Mouse (Mus musculus): ENCODE results near the gene Larp6. TPM values are rescaled to one million over a fixed set of nuclear protein-coding genes. Genes with fewer than 3 reads are reported as not detected.

Gene Larp6
- polyA plus RNA-seq (2016; fragmentation: Nextera tagmentation; extraction: Ambion mirVana): 0.33 and 1.0 TPM in 2 replicates

GRCm38 (mm10) chr9:60712771-60713541 lies at the start of gene Larp6:
Gene Larp6, plus strand, starts transcription at chr9:60712989.
- H3K36me3 ChIP-seq: no peaks in the 10 kb centered on the region
- H3K27me3 ChIP-seq (ENCODE audit: low read depth, poor library complexity, severe bottlenecking): peaks cover 35% of the 10 kb centered on the region
- peak within 1 kb of the TSS; percentile 70 for H3K4me3 ChIP-seq
- peaks cover 17% of the 10 kb centered on the region for H3K4me1 ChIP-seq
- peak; percentile 69 for DNase-seq (ENCODE audit: low spot score)
- WGBS: under 1% methylated on average over 66 of the region's 66 CpGs
- H3K27ac ChIP-seq: peak within 1 kb of the TSS; percentile 83
- no peaks in the 10 kb centered on the region for H3K9me3 ChIP-seq (replicated peaks)

GRCm38 (mm10) chr9:60664385-60664784 lies 48.4 kb upstream of the Larp6 start:
- 94% methylated on average over 12 of the region's 12 CpGs for WGBS
- Histone ChIP-seq H3K4me3 (no peak overlapping the region), H3K4me1 (no peaks in the 10 kb centered on the region), H3K36me3 (peaks cover 40% of the 10 kb centered on the region), H3K27ac (no peak overlapping the region), H3K27me3 (ENCODE audit: low read depth, poor library complexity, severe bottlenecking) (no peaks in the 10 kb centered on the region), H3K9me3 (replicated peaks) (no peaks in the 10 kb centered on the region)
- DNase-seq (ENCODE audit: low spot score): no peak

GRCm38 (mm10) chr9:60664866-60665265 lies 47.9 kb upstream of the Larp6 start:
- WGBS: 92% methylated on average over 5 of the region's 5 CpGs
- DNase-seq (ENCODE audit: low spot score): no peak
- H3K27me3 ChIP-seq (ENCODE audit: low read depth, poor library complexity, severe bottlenecking): no peaks in the 10 kb centered on the region
- no peak overlapping the region for H3K27ac ChIP-seq
- no peaks in the 10 kb centered on the region for H3K9me3 ChIP-seq (replicated peaks)
- H3K4me1 ChIP-seq: no peaks in the 10 kb centered on the region
- no peak overlapping the region for H3K4me3 ChIP-seq
- peaks cover 40% of the 10 kb centered on the region for H3K36me3 ChIP-seq

GRCm38 (mm10) chr9:60665535-60665934 lies 47.3 kb upstream of the Larp6 start:
- Histone ChIP-seq H3K4me3 (no peak overlapping the region), H3K36me3 (peaks cover 43% of the 10 kb centered on the region), H3K9me3 (replicated peaks) (no peaks in the 10 kb centered on the region), H3K27me3 (ENCODE audit: low read depth, poor library complexity, severe bottlenecking) (no peaks in the 10 kb centered on the region), H3K27ac (no peak overlapping the region), H3K4me1 (no peaks in the 10 kb centered on the region)
- 96% methylated on average over 3 of the region's 3 CpGs for WGBS
- no peak for DNase-seq (ENCODE audit: low spot score)

GRCm38 (mm10) chr9:60668886-60669285 lies 43.9 kb upstream of the Larp6 start:
- Histone ChIP-seq H3K36me3 (peaks cover 55% of the 10 kb centered on the region), H3K9me3 (replicated peaks) (no peaks in the 10 kb centered on the region), H3K4me3 (no peak overlapping the region), H3K27ac (no peak overlapping the region), H3K27me3 (ENCODE audit: low read depth, poor library complexity, severe bottlenecking) (no peaks in the 10 kb centered on the region), H3K4me1 (no peaks in the 10 kb centered on the region)
- DNase-seq (ENCODE audit: low spot score): no peak
- WGBS: 93% methylated on average over 6 of the region's 6 CpGs

- Histone ChIP-seq H3K36me3 (peaks cover 50% of the 10 kb centered on the region), H3K4me3 (no peak overlapping the region)
Measured at GRCm38 (mm10) chr9:60672568-60672967, 40.2 kb upstream of the Larp6 start.

GRCm38 (mm10) chr9:60674780-60675179 lies 38.0 kb upstream of the Larp6 start:
- H3K4me3 ChIP-seq: no peak overlapping the region
- H3K9me3 ChIP-seq (replicated peaks): no peaks in the 10 kb centered on the region
- H3K27me3 ChIP-seq (ENCODE audit: low read depth, poor library complexity, severe bottlenecking): no peaks in the 10 kb centered on the region
- H3K4me1 ChIP-seq: no peaks in the 10 kb centered on the region
- no peak for DNase-seq (ENCODE audit: low spot score)
- H3K27ac ChIP-seq: no peak overlapping the region
- H3K36me3 ChIP-seq: peaks cover 60% of the 10 kb centered on the region

More at GRCm38 (mm10) chr9:60672568-60672967, 40.2 kb upstream of the Larp6 start:
- no peak for DNase-seq (ENCODE audit: low spot score)
- WGBS: 94% methylated on average over 6 of the region's 6 CpGs
- Histone ChIP-seq H3K27ac (no peak overlapping the region), H3K4me1 (no peaks in the 10 kb centered on the region), H3K9me3 (replicated peaks) (no peaks in the 10 kb centered on the region), H3K27me3 (ENCODE audit: low read depth, poor library complexity, severe bottlenecking) (no peaks in the 10 kb centered on the region)

- H3K36me3 ChIP-seq: peaks cover 70% of the 10 kb centered on the region
- DNase-seq (ENCODE audit: low spot score): no peak
- H3K27me3 ChIP-seq (ENCODE audit: low read depth, poor library complexity, severe bottlenecking): no peaks in the 10 kb centered on the region
- H3K4me1 ChIP-seq: no peaks in the 10 kb centered on the region
- 90% methylated on average over 4 of the region's 4 CpGs for WGBS
- no peak overlapping the region for H3K27ac ChIP-seq
- H3K4me3 ChIP-seq: no peak overlapping the region
- H3K9me3 ChIP-seq (replicated peaks): no peaks in the 10 kb centered on the region
Measured at GRCm38 (mm10) chr9:60676429-60676828, 36.4 kb upstream of the Larp6 start.

GRCm38 (mm10) chr9:60678913-60679312 lies 33.9 kb upstream of the Larp6 start:
- Histone ChIP-seq H3K9me3 (replicated peaks) (no peaks in the 10 kb centered on the region), H3K27me3 (ENCODE audit: low read depth, poor library complexity, severe bottlenecking) (no peaks in the 10 kb centered on the region), H3K4me1 (no peaks in the 10 kb centered on the region), H3K27ac (no peak overlapping the region), H3K36me3 (peaks cover 76% of the 10 kb centered on the region), H3K4me3 (no peak overlapping the region)
- WGBS: 70% methylated on average over 5 of the region's 5 CpGs
- DNase-seq (ENCODE audit: low spot score): no peak

GRCm38 (mm10) chr9:60681005-60681404 lies 31.8 kb upstream of the Larp6 start:
- Histone ChIP-seq H3K27ac (no peak overlapping the region), H3K4me1 (no peaks in the 10 kb centered on the region), H3K4me3 (no peak overlapping the region), H3K9me3 (replicated peaks) (no peaks in the 10 kb centered on the region), H3K36me3 (peaks cover 80% of the 10 kb centered on the region), H3K27me3 (ENCODE audit: low read depth, poor library complexity, severe bottlenecking) (no peaks in the 10 kb centered on the region)
- 92% methylated on average over 3 of the region's 3 CpGs for WGBS
- DNase-seq (ENCODE audit: low spot score): no peak

- peaks cover 63% of the 10 kb centered on the region for H3K36me3 ChIP-seq
- WGBS: 91% methylated on average over 4 of the region's 4 CpGs
- no peak overlapping the region for H3K4me3 ChIP-seq
- no peak overlapping the region for H3K27ac ChIP-seq
- no peaks in the 10 kb centered on the region for H3K9me3 ChIP-seq (replicated peaks)
- H3K4me1 ChIP-seq: peaks cover 8% of the 10 kb centered on the region; the same call in 1 of the 2 replicates
- no peaks in the 10 kb centered on the region for H3K27me3 ChIP-seq (ENCODE audit: low read depth, poor library complexity, severe bottlenecking)
- DNase-seq (ENCODE audit: low spot score): no peak
Measured at GRCm38 (mm10) chr9:60682753-60683152, 30.0 kb upstream of the Larp6 start.

GRCm38 (mm10) chr9:60687415-60687814 lies 25.4 kb upstream of the Larp6 start:
- WGBS: 6% methylated on average over 7 of the region's 7 CpGs
- Histone ChIP-seq H3K27ac (peak overlapping the region; percentile 93), H3K9me3 (replicated peaks) (no peaks in the 10 kb centered on the region), H3K4me3 (peak overlapping the region; percentile 68), H3K4me1 (peaks cover 11% of the 10 kb centered on the region), H3K36me3 (peaks cover 21% of the 10 kb centered on the region), H3K27me3 (ENCODE audit: low read depth, poor library complexity, severe bottlenecking) (no peaks in the 10 kb centered on the region)
- no peak for DNase-seq (ENCODE audit: low spot score)

GRCm38 (mm10) chr9:60687891-60688324 lies 24.9 kb upstream of the Larp6 start, which contains the start of gene Lrrc49:
Gene Lrrc49, minus strand, starts transcription at chr9:60688158.
- WGBS: under 1% methylated on average over 21 of the region's 21 CpGs
- Histone ChIP-seq H3K36me3 (peaks cover 16% of the 10 kb centered on the region), H3K9me3 (replicated peaks) (no peaks in the 10 kb centered on the region), H3K4me3 (peak within 1 kb of the TSS; percentile 68), H3K27ac (peak within 1 kb of the TSS; percentile 93), H3K4me1 (peaks cover 11% of the 10 kb centered on the region), H3K27me3 (ENCODE audit: low read depth, poor library complexity, severe bottlenecking) (no peaks in the 10 kb centered on the region)
- peak; percentile 93 for DNase-seq (ENCODE audit: low spot score)
